Mouse (Mus musculus) subcutaneous adipose tissue, adult 2 months (tissue): ENCODE data around the gene Bbs1. TPM values are rescaled to one million over a fixed set of nuclear protein-coding genes. Genes with fewer than 3 reads are reported as not detected.

Experiments
- polyA plus RNA-seq: library from polyadenylated mRNA; depleted of rRNA; stranded (reverse); fragments of >200 nt; gene quantifications from 2 replicates; pipeline ENCODE4 v1.2.3, GENCODE M21; 2012; ENCODE audit warnings: low replicate concordance; rRNA removed

The Bbs1 gene
- 4.1 and 7.4 TPM in 2 replicates for polyA plus RNA-seq

GRCm38 (mm10) chr19:4905979-4906794 is at the start of gene Bbs1:
Gene Bbs1 (minus strand): TSS chr19:4906628.

GRCm38 (mm10) chr19:4942551-4943252 is 36.3 kb upstream of the Bbs1 start, which contains the start of gene Peli3:
Gene Peli3 (minus strand): TSS chr19:4943127.

GRCm38 (mm10) chr19:4927904-4928531 is 21.6 kb upstream of the Bbs1 start, which contains the start of gene Dpp3:
Gene Dpp3 (minus strand): TSS chr19:4928287.

GRCm38 (mm10) chr19:4878405-4879323 is 27.8 kb downstream of the Bbs1 start, which contains the start of gene Zdhhc24:
Gene Zdhhc24 (plus strand): TSS chr19:4878668.

GRCm38 (mm10) chr19:4877785-4878184 is 28.6 kb downstream of the Bbs1 start, which contains the start of gene Actn3:
Gene Actn3 (minus strand): TSS chr19:4877909.

GRCm38 (mm10) chr19:4854552-4855469 is 51.6 kb downstream of the Bbs1 start, which contains the start of gene Ctsf:
Gene Ctsf (plus strand): TSS chr19:4855130.

GRCm38 (mm10) chr19:4839149-4839548 is 67.3 kb downstream of the Bbs1 start, which contains the start of the genes Ccs and Ccdc87:
Gene Ccs (minus strand): TSS chr19:4839332.
Gene Ccdc87 (plus strand): TSS chr19:4839366.

Other genes with a start within 250 kb of the Bbs1 start
- 0.30 and 1.2 TPM in 2 replicates for gene Gm960, start 208.0 kb downstream of the Bbs1 start, polyA plus RNA-seq
- 0.06 and 2.2 TPM in 2 replicates for gene Sptbn2, start 195.5 kb downstream of the Bbs1 start, polyA plus RNA-seq
- 6.8 and 14.3 TPM in 2 replicates for gene Rbm4b, start 150.1 kb downstream of the Bbs1 start, polyA plus RNA-seq
- 29.6 and 56.3 TPM in 2 replicates for gene Rbm4, start 112.7 kb downstream of the Bbs1 start, polyA plus RNA-seq
- 11.3 and 18.0 TPM in 2 replicates for gene Gm21992, start 95.0 kb downstream of the Bbs1 start, polyA plus RNA-seq
- 27.1 and 47.6 TPM in 2 replicates for gene Rbm14, start 95.0 kb downstream of the Bbs1 start, polyA plus RNA-seq
- 46.5 and 55.3 TPM in 2 replicates for gene Ccs, start 67.3 kb downstream of the Bbs1 start, polyA plus RNA-seq
- gene Ccdc87, start 67.3 kb downstream of the Bbs1 start, polyA plus RNA-seq: 0.13 and 0.16 TPM in 2 replicates
- 105 and 179 TPM in 2 replicates for gene Ctsf, start 51.5 kb downstream of the Bbs1 start, polyA plus RNA-seq
- 1.5 and 1.6 TPM in 2 replicates for gene Actn3, start 28.7 kb downstream of the Bbs1 start, polyA plus RNA-seq
- gene Zdhhc24, start 28.0 kb downstream of the Bbs1 start, polyA plus RNA-seq: 28.3 and 28.8 TPM in 2 replicates
- gene Dpp3, start 21.7 kb upstream of the Bbs1 start, polyA plus RNA-seq: 75.1 and 132 TPM in 2 replicates
- 5.9 and 11.0 TPM in 2 replicates for gene Peli3, start 36.5 kb upstream of the Bbs1 start, polyA plus RNA-seq
- gene Mrpl11, start 55.5 kb upstream of the Bbs1 start, polyA plus RNA-seq: 32.2 and 40.6 TPM in 2 replicates
- gene Npas4, start 83.7 kb upstream of the Bbs1 start, polyA plus RNA-seq: 1.3 and 12.3 TPM in 2 replicates
- 6.3 and 23.7 TPM in 2 replicates for gene Slc29a2, start 117.2 kb upstream of the Bbs1 start, polyA plus RNA-seq
- 47.3 and 48.9 TPM in 2 replicates for gene B4gat1, start 132.2 kb upstream of the Bbs1 start, polyA plus RNA-seq
- gene AC124502.3, start 132.3 kb upstream of the Bbs1 start, polyA plus RNA-seq: 0.40 and 0.49 TPM in 2 replicates
- gene Brms1, start 134.7 kb upstream of the Bbs1 start, polyA plus RNA-seq: 30.7 and 31.8 TPM in 2 replicates
- 7.9 and 14.8 TPM in 2 replicates for gene Rin1, start 143.9 kb upstream of the Bbs1 start, polyA plus RNA-seq
- 89.6 and 139 TPM in 2 replicates for gene Cd248, start 161.4 kb upstream of the Bbs1 start, polyA plus RNA-seq
- 2.0 and 9.4 TPM in 2 replicates for gene Tmem151a, start 178.9 kb upstream of the Bbs1 start, polyA plus RNA-seq
- 187 and 209 TPM in 2 replicates for gene Yif1a, start 181.9 kb upstream of the Bbs1 start, polyA plus RNA-seq
- gene Cnih2, start 191.9 kb upstream of the Bbs1 start, polyA plus RNA-seq: 0.57 and 4.0 TPM in 2 replicates
- 251 and 376 TPM in 2 replicates for gene Rab1b, start 200.4 kb upstream of the Bbs1 start, polyA plus RNA-seq
- 29.8 and 50.9 TPM in 2 replicates for gene Klc2, start 211.9 kb upstream of the Bbs1 start, polyA plus RNA-seq